Mouse (Mus musculus): ENCODE measurements around the gene Rb1.

DNA sequence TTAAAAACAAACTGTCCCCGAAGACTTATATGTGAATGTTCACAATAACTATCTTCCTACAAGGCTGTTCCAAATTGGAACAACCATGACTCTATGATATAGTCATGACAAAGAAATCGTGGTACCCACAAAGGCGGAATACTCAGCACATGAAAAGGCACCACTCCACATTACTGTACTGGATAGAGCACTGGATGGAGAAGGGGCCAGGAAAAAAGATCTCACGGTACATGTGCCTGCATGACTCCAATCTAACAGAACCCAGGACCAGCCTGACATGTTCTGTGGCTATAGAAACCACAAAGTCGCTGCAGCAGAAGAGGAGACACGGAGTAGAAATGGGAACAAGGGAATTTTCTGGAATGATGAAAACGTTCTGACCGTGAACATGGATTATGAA, 29.1 kb upstream of the Rb1 start:
- TF ChIP-seq CTCF (IDR thresholded peaks at IDR 0.05; ENCODE audit: extremely low read depth, insufficient read length, insufficient replicate concordance, low read depth, low read length) = no peak
- TF ChIP-seq POLR2A (IDR thresholded peaks at IDR 0.05; ENCODE audit: low read depth, low read length) = no peak
